Mouse (Mus musculus) kidney, adult 2 months (tissue): ENCODE results near the gene Dido1. TPM values are rescaled to one million over a fixed set of nuclear protein-coding genes. Genes with fewer than 3 reads are reported as not detected.

Experiments used
- DNase-seq: peaks from one replicate; pipeline ENCODE4 v3.0.0; 2021
- H3K27ac ChIP-seq: fragments of 200-500 bp; 2 replicates; pipeline ENCODE4 v1.5.1; 2012; ENCODE audit warnings: low read depth, low read length, control low read depth, inconsistent platforms; ENCODE audit not compliant: insufficient read depth
- H3K27me3 ChIP-seq: fragments of 200-500 bp; replicated peaks from 2 replicates; pipeline ENCODE4 v1.6.1; 2012; ENCODE audit warnings: mild to moderate bottlenecking, moderate library complexity, low read length, inconsistent platforms; ENCODE audit not compliant: control insufficient read depth, insufficient read depth
- H3K36me3 ChIP-seq: fragments of 200-500 bp; 2 replicates; pipeline ENCODE4 v1.6.1; 2012; ENCODE audit warnings: mild to moderate bottlenecking, moderate library complexity, low read length, inconsistent platforms; ENCODE audit not compliant: control insufficient read depth, insufficient read depth
- H3K4me1 ChIP-seq: fragments of 200-500 bp; 2 replicates; pipeline ENCODE4 v1.6.1; 2011; ENCODE audit warnings: low read length; ENCODE audit not compliant: control insufficient read depth, insufficient read depth
- H3K4me3 ChIP-seq: fragments of 200-500 bp; 2 replicates; pipeline ENCODE4 v1.5.1; 2011; ENCODE audit warnings: mild to moderate bottlenecking, low read depth, low read length, control low read depth; ENCODE audit not compliant: insufficient read depth
- CTCF ChIP-seq: fragments of 200-500 bp; conservative IDR thresholded peaks from 2 replicates; pipeline ENCODE4 v1.5.1; 2011; ENCODE audit warnings: low read depth, mild to moderate bottlenecking, control low read depth, low read length, moderate library complexity, mixed read lengths; ENCODE audit not compliant: insufficient read depth, insufficient read length
- POLR2A ChIP-seq: fragments of 200-500 bp; IDR thresholded peaks from one replicate; pipeline ENCODE4 v1.6.1; 2011; ENCODE audit warnings: low read depth, low read length, control low read depth
- WGBS: fragments of 180-500 bp; shearing (Covaris S2); methylation state at CpG from one replicate; pipeline ENCODE4 v1.1.7; 2018; 5-methylcytosine and 5-hydroxymethylcytosine counted together
- polyA plus RNA-seq: library from polyadenylated mRNA; depleted of rRNA; stranded (reverse); fragments of >200 nt; gene quantifications from 2 replicates; pipeline ENCODE4 v1.2.3, GENCODE M21; 2012

Gene Dido1
- polyA plus RNA-seq, 1 experiment, result 13.4 TPM

GRCm38 (mm10) chr2:180657394-180658013 lies 52.3 kb downstream of the Dido1 start:
- TF ChIP-seq CTCF (peak; percentile 93), POLR2A (no peak)
- Histone ChIP-seq H3K27me3 (no peaks in the 10 kb centered on the region), H3K4me3 (no peak overlapping the region), H3K36me3 (no peaks in the 10 kb centered on the region), H3K27ac (no peak overlapping the region), H3K4me1 (no peaks in the 10 kb centered on the region)
- 78% methylated on average over 4 of the region's 4 CpGs for WGBS
- peak; percentile 78 for DNase-seq

DNA sequence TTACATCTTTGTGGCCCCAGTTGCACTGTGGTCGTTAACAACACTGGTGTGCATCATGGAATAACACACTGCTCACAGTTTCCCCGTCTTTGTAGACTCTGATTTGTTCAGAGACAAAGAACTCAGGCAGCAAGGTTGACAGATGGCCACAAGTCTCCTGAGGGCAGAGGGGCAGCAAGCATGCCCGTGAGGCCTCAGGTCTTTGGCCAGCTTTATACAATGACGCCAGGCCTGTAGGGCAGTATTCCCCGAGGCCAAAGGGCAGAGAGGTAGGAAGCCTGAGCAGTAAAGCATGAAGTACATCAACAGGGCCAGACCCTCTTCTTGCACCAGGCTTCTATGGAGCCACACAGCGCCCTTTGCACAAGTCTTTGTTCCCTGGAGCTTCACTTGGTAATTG lies 54.6 kb downstream of the Dido1 start:
- H3K4me1 ChIP-seq, result no peaks in the 10 kb centered on the region
- no peaks in the 10 kb centered on the region for H3K36me3 ChIP-seq
- 28% methylated on average over 6 of the region's 6 CpGs for WGBS
- no peak for TF ChIP-seq POLR2A
- no peak for TF ChIP-seq CTCF
- no peak overlapping the region for H3K4me3 ChIP-seq
- H3K27me3 ChIP-seq, result no peaks in the 10 kb centered on the region
- no peak overlapping the region for H3K27ac ChIP-seq
- peak; percentile 48 for DNase-seq

DNA sequence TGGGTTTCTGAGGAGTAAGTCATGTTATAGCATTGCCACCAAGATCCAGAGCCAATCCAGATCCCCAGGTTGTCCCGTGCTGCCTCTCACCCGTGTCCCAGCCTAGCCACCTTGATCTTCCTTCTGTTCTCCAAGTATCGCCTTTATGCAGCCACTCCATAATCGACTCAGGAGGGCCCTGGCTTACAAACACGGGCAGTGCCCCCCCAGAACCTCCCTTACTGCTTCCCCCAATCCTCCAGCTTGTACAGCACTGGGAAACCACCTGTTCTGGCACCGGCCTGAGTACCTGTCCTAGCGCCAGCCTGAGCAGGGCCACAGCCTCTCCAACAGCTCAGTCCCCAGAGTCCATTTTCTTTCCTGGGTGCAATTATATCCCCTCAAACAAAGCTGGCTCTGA lies 55.1 kb downstream of the Dido1 start:
- WGBS, result 80% methylated on average over 7 of the region's 7 CpGs
- no peak for DNase-seq
- no peaks in the 10 kb centered on the region for H3K36me3 ChIP-seq
- no peaks in the 10 kb centered on the region for H3K4me1 ChIP-seq
- no peak for TF ChIP-seq CTCF
- TF ChIP-seq POLR2A, result no peak
- H3K4me3 ChIP-seq, result no peak overlapping the region
- no peak overlapping the region for H3K27ac ChIP-seq
- H3K27me3 ChIP-seq, result no peaks in the 10 kb centered on the region

DNA sequence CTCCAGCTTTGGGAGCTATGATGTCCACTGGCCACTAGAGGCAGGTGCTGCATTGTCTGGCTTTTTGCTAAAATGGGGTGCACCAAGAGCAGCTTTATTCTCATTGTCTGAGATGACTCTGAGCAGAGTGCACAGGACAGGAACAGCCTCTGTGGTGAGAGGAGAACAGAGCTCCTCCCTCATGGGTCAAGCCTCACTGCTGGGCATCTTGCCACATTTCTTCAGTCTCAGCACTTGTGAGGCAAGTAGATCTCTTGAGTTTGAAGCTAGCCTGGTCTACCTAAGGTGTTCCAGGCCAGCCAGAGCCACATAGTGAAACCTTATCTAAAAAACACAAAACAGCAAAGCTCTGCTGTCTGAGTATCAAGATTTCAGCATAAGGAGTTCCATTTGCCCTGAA lies 63.0 kb downstream of the Dido1 start:
- TF ChIP-seq CTCF (no peak), POLR2A (no peak)
- H3K36me3 ChIP-seq, result no peaks in the 10 kb centered on the region
- H3K27me3 ChIP-seq, result peaks cover 10% of the 10 kb centered on the region
- H3K4me3 ChIP-seq, result no peak overlapping the region
- no peak for DNase-seq
- H3K27ac ChIP-seq, result no peak overlapping the region
- H3K4me1 ChIP-seq, result no peaks in the 10 kb centered on the region

DNA sequence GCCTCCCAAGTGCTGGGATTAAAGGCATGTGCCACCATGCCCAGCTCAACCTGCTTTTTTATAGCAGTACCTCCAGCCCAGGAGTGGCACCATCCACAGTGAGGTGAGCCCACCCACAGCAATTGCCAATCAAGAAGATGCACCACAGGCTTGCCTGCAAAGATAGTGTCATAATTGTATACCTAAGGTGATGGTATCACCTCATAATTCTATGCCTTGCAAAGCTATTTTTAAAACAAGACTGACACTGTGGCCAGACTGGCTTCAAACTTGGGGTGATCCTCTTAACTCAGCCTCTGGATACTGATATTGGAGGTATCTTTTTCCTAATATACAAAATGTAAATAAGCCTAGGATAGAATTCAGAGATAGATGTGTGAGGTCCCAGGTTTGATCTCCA lies 66.2 kb downstream of the Dido1 start:
- H3K27me3 ChIP-seq, result peaks cover 10% of the 10 kb centered on the region
- TF ChIP-seq CTCF (no peak), POLR2A (no peak)
- DNase-seq, result no peak

GRCm38 (mm10) chr2:180642555-180643260 lies 67.1 kb downstream of the Dido1 start, which contains the start of gene Tcfl5:
TSS of gene Tcfl5 (minus strand) at chr2:180642708.
- WGBS, result 12% methylated on average over 53 of the region's 56 CpGs
- no peak for TF ChIP-seq POLR2A
- TF ChIP-seq CTCF, result no peak
- no peak for DNase-seq
- H3K27ac ChIP-seq, result no peak within 1 kb of the TSS
- H3K4me3 ChIP-seq, result no peak within 1 kb of the TSS
- no peaks in the 10 kb centered on the region for H3K4me1 ChIP-seq
- H3K27me3 ChIP-seq, result peaks cover 10% of the 10 kb centered on the region
- no peaks in the 10 kb centered on the region for H3K36me3 ChIP-seq

More for the DNA sequence above, 66.2 kb downstream of the Dido1 start:
- H3K27ac ChIP-seq, result no peak overlapping the region
- H3K4me1 ChIP-seq, result no peaks in the 10 kb centered on the region
- H3K4me3 ChIP-seq, result no peak overlapping the region
- H3K36me3 ChIP-seq, result no peaks in the 10 kb centered on the region

DNA sequence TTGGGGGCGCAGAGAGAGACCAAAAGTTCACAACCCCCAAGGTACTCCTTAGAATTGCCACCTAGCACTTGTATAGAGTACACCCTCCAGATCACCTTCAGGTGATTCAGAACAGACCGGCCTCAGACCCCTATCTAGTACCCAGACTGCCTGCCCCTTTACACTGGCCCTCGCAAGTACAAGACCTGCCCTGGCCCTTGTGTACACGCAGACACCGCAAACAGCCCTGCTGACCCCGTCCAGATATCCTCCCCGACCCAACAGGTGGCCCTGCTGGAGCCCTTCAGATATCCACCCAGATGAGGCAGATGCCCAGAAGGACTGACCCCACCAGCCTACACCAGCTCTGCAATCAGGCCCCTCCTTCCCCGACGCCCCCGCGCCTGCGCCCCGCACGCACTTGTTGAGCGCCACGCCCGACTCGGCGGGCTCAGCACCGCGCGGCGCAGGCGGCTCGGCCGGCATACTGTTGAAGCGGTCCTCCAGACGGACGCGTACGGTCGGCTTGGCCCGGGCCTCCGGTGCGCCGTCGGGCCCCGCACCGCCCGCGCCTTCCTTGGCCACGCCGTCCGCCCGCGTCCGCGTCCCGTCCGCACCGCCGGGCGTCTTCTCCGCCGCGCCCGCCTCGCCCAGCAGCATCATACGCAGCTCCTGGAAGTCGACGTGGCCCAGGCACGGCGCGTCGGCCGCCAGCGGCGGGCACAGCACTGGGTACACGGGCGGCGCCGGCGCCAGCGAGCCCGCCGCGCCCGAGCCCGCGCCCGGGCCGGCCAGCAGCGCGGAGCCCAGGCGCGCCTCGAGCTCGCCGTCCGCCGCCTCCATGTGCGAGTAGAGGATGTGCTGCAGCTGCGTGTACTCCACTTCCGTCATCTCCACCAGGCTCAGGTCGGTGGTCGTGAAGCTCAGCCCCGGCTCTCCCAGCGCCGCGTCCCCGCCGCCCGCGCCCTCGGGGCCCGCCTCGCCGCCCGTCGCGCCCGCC lies 67.9 kb downstream of the Dido1 start:
- Histone ChIP-seq H3K4me3 (no peak overlapping the region), H3K4me1 (no peaks in the 10 kb centered on the region), H3K36me3 (no peaks in the 10 kb centered on the region), H3K27ac (no peak overlapping the region), H3K27me3 (peaks cover 10% of the 10 kb centered on the region)
- DNase-seq, result no peak
- TF ChIP-seq CTCF, result no peak
- no peak for TF ChIP-seq POLR2A
- WGBS, result 10% methylated on average over 110 of the region's 112 CpGs
